Mouse (Mus musculus) forebrain, embryonic 14.5 days (tissue): Measurements from ENCODE around the gene Rag2. TPM values are rescaled to one million over a fixed set of nuclear protein-coding genes. Genes with fewer than 3 reads are reported as not detected.

Experiments used
- ATAC-seq: fragments of 200-750 bp; cut with Nextera tagmentation; 2 replicates; pipeline ENCODE4 v1.8.0; 2017; ENCODE audit warnings: mild to moderate bottlenecking, moderate library complexity
- DNase-seq: peaks from one replicate; pipeline ENCODE4 v3.0.0-alpha.2; 2015; ENCODE audit warnings: low spot score
- H3K27ac ChIP-seq: fragments of 300-500 bp; sonication (generic); 2 replicates; pipeline ENCODE4 v1.5.1; 2014; ENCODE audit warnings: low read depth, mild to moderate bottlenecking, control low read depth, low read length, moderate library complexity
- H3K27me3 ChIP-seq: fragments of 300-500 bp; sonication (generic); replicated peaks from 2 replicates; pipeline ENCODE4 v1.6.1; 2014; ENCODE audit warnings: low read length, control low read depth, mixed read lengths; ENCODE audit not compliant: control insufficient read depth, insufficient read depth
- H3K36me3 ChIP-seq: fragments of 300-500 bp; sonication (generic); 2 replicates; pipeline ENCODE4 v1.6.1; 2014; ENCODE audit warnings: low read length, control low read depth; ENCODE audit not compliant: control insufficient read depth, insufficient read depth
- H3K4me1 ChIP-seq: fragments of 300-500 bp; sonication (generic); 2 replicates; pipeline ENCODE4 v1.6.1; 2014; ENCODE audit warnings: antibody characterized with exemption, low read length, control low read depth; ENCODE audit not compliant: control insufficient read depth, insufficient read depth
- H3K4me2 ChIP-seq: fragments of 300-500 bp; sonication (generic); 2 replicates; pipeline ENCODE4 v1.6.1; 2014; ENCODE audit warnings: mild to moderate bottlenecking, control low read depth, low read length
- H3K4me3 ChIP-seq: fragments of 300-500 bp; sonication (generic); 2 replicates; pipeline ENCODE4 v1.5.1; 2014; ENCODE audit warnings: low read depth, low read length, control low read depth
- H3K9ac ChIP-seq: fragments of 300-500 bp; sonication (generic); 2 replicates; pipeline ENCODE4 v1.6.1; 2014; ENCODE audit warnings: mild to moderate bottlenecking, low read length, control low read depth, moderate library complexity
- H3K9me3 ChIP-seq: fragments of 300-500 bp; sonication (generic); replicated peaks from 2 replicates; pipeline ENCODE4 v1.6.1; 2016; ENCODE audit warnings: low read length, control low read depth, mixed read lengths; ENCODE audit not compliant: control insufficient read depth
- WGBS: fragments of 180-500 bp; shearing (Covaris S2); extraction: QIAGEN DNeasy Blood & Tissue Kit; methylation state at CpG from one replicate; pipeline ENCODE4 v1.1.7; 2014; 5-methylcytosine and 5-hydroxymethylcytosine counted together
- polyA plus RNA-seq: library from polyadenylated mRNA; unstranded; fragments of >200 nt; fragmentation: Nextera tagmentation; extraction: Ambion mirVana; gene quantifications from 2 replicates; pipeline ENCODE4 v1.2.1, GENCODE M21; 2014

Gene Rag2
- polyA plus RNA-seq, 1 experiment from 2014 or later = 0.14 TPM

DNA sequence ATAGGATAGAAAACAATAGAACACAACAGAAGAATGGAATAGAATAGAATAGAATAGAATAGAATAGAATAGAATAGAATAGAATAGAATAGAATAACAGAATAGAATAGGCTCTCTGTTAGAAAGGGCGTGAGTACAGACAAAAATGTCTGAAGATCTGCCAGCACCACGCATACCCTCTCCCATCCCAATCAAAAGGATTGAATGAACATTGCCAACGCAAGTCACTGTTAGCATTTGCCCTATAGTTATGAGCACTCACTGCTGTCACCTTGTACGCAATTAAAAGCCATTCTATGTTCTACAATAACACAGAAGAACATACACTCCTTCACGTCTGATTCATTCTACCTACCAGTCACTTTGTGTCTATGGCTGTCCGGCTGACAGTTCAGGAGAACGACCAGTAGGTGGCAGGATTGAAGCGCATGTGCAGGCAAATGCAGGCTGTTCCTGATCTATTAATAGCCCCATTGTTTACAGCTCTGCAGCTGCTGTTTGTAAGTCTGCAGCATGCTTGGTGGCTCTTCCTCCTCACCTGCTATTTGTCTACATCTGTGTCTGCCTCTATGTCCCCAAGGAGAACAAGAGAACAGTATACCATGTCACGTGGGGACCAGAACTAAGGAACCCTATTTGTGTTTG lies 40.7 kb downstream of the Rag2 start:
- DNase-seq (peak; percentile 94), ATAC-seq (peak; percentile 93)
- Histone ChIP-seq H3K9ac (no peak overlapping the region), H3K27ac (0 out of 2 replicates have a peak overlapping the region, but pooled peaks have one; percentile 30), H3K4me3 (no peak overlapping the region), H3K4me1 (0 out of 2 replicates have a peak, but pooled peaks cover 2% of the 10 kb centered on the region), H3K36me3 (no peaks in the 10 kb centered on the region), H3K27me3 (no peaks in the 10 kb centered on the region), H3K4me2 (no peak overlapping the region), H3K9me3 (no peaks in the 10 kb centered on the region)
- 17% methylated on average over 9 of the region's 9 CpGs for WGBS

DNA sequence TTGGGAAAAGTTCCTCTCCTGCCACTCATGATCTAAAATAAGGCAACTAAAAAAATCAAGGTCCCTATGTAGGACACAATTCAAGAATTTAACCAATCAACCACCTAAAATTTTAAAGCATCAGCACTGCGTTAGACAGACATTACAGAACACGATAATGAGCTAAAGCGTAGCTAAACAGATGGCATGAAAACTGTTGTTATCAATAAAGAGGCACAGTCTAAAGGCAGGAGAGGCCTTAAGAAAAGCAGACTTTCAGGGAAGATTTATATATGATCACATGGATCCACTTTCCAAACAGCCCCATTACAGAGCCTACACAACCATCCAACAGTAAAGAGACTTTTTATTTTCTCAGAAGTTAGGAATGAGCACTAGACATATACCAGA lies 41.2 kb downstream of the Rag2 start:
- no peaks in the 10 kb centered on the region for H3K27me3 ChIP-seq
- H3K27ac ChIP-seq = 0 out of 2 replicates have a peak overlapping the region, but pooled peaks have one; percentile 30
- DNase-seq (peak; percentile 41), ATAC-seq (peak; percentile 74)
- H3K4me2 ChIP-seq = no peak overlapping the region
- H3K9me3 ChIP-seq = no peaks in the 10 kb centered on the region
- 0 out of 2 replicates have a peak, but pooled peaks cover 2% of the 10 kb centered on the region for H3K4me1 ChIP-seq
- no peaks in the 10 kb centered on the region for H3K36me3 ChIP-seq
- 69% methylated on average over 3 of the region's 3 CpGs for WGBS
- no peak overlapping the region for H3K9ac ChIP-seq
- H3K4me3 ChIP-seq = no peak overlapping the region

DNA sequence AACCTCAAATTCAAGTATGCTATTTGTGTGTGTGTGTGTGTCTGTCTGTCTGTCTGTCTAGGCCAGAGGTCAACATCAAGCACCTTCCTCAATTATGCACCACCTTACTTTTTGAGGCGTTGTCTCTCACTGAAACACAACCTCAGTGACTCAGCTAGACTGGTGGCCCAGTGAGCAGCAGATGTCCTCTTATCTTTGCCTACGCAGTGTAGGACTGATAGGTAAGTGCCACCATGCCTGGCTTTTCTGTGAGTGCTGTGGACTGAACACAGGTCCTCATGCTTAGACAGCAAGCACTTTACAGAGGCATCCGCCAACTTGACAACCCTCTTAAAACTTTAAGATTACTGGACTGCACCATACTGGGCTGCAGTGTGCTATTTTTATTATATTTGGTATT lies 44.2 kb downstream of the Rag2 start:
- no peaks in the 10 kb centered on the region for H3K9me3 ChIP-seq
- 0 out of 2 replicates have a peak, but pooled peaks cover 2% of the 10 kb centered on the region for H3K4me1 ChIP-seq
- no peaks in the 10 kb centered on the region for H3K36me3 ChIP-seq
- ATAC-seq = no peak
- H3K9ac ChIP-seq = no peak overlapping the region
- DNase-seq = no peak
- WGBS = 87% methylated on average over 3 of the region's 3 CpGs
- H3K27me3 ChIP-seq = no peaks in the 10 kb centered on the region
- H3K4me2 ChIP-seq = no peak overlapping the region
- no peak overlapping the region for H3K27ac ChIP-seq
- H3K4me3 ChIP-seq = no peak overlapping the region

GRCm38 (mm10) chr2:101673547-101673946 lies 49.0 kb downstream of the Rag2 start:
- H3K36me3 ChIP-seq = no peaks in the 10 kb centered on the region
- no peak overlapping the region for H3K4me3 ChIP-seq
- ATAC-seq (no peak), DNase-seq (no peak)
- 77% methylated on average over 3 of the region's 3 CpGs for WGBS
- H3K27ac ChIP-seq = no peak overlapping the region
- no peaks in the 10 kb centered on the region for H3K9me3 ChIP-seq
- no peaks in the 10 kb centered on the region for H3K27me3 ChIP-seq
- H3K4me2 ChIP-seq = no peak overlapping the region
- no peaks in the 10 kb centered on the region for H3K4me1 ChIP-seq
- no peak overlapping the region for H3K9ac ChIP-seq

- peaks cover 7% of the 10 kb centered on the region; the same call in 1 of the 2 replicates for H3K4me1 ChIP-seq
- ATAC-seq (peak; percentile 96), DNase-seq (peak; percentile 87)
- peak within 1 kb of the TSS; percentile 74 for H3K4me2 ChIP-seq
- H3K27me3 ChIP-seq = no peaks in the 10 kb centered on the region
- no peaks in the 10 kb centered on the region for H3K9me3 ChIP-seq
- under 1% methylated on average over 62 of the region's 68 CpGs for WGBS
- peak within 1 kb of the TSS; percentile 92 for H3K4me3 ChIP-seq
- peaks cover 6% of the 10 kb centered on the region; the same call in 1 of the 2 replicates for H3K36me3 ChIP-seq
- peak within 1 kb of the TSS; percentile 94 for H3K9ac ChIP-seq
- peak within 1 kb of the TSS; percentile 53 for H3K27ac ChIP-seq
Measured at GRCm38 (mm10) chr2:101678236-101679021, 53.9 kb downstream of the Rag2 start, which contains the start of gene Traf6. TSS of gene Traf6 (plus strand) at chr2:101678429.

GRCm38 (mm10) chr2:101679164-101679784 lies 54.8 kb downstream of the Rag2 start:
- ATAC-seq (no peak), DNase-seq (peak; percentile 18)
- peak overlapping the region; percentile 92 for H3K4me3 ChIP-seq
- no peaks in the 10 kb centered on the region for H3K9me3 ChIP-seq
- H3K4me1 ChIP-seq = peaks cover 7% of the 10 kb centered on the region; the same call in 1 of the 2 replicates
- peak overlapping the region; percentile 94 for H3K9ac ChIP-seq
- H3K27me3 ChIP-seq = no peaks in the 10 kb centered on the region
- H3K27ac ChIP-seq = no peak overlapping the region
- under 1% methylated on average over 15 of the region's 15 CpGs for WGBS
- peak overlapping the region; percentile 74 for H3K4me2 ChIP-seq
- peaks cover 6% of the 10 kb centered on the region; the same call in 1 of the 2 replicates for H3K36me3 ChIP-seq

Other genes starting within 250 kb of the Rag2 start
- 0.07 and 0.13 TPM in 2 replicates for gene Rag1, start 24.8 kb downstream of the Rag2 start, polyA plus RNA-seq
- gene B230118H07Rik, start 24.8 kb downstream of the Rag2 start, polyA plus RNA-seq = 50.2 and 58.8 TPM in 2 replicates
- gene Traf6, start 53.7 kb downstream of the Rag2 start, polyA plus RNA-seq = 12.8 and 13.1 TPM in 2 replicates